Mouse (Mus musculus) thymus, adult 2 months (tissue): ENCODE measurements around the gene Sh3bp1.
A peak's percentile ranks its signal among the peaks of the same experiment; 100 is the strongest.

ENCODE experiments used
- CTCF ChIP-seq: fragments of 200-500 bp; IDR thresholded peaks from 2 replicates; pipeline ENCODE4 v1.5.1; 2012; ENCODE audit warnings: mild to moderate bottlenecking, control low read depth, low read length, moderate library complexity, borderline replicate concordance; ENCODE audit not compliant: control insufficient read depth, poor library complexity, insufficient read depth; ENCODE audit errors: extremely low read depth
- POLR2A ChIP-seq: fragments of 200-500 bp; IDR thresholded peaks from 2 replicates; pipeline ENCODE4 v1.6.1; 2012; ENCODE audit warnings: mild to moderate bottlenecking, low read length, control low read depth, moderate library complexity; ENCODE audit not compliant: control insufficient read depth, poor library complexity, insufficient read depth; ENCODE audit errors: extremely low read depth

- no peak for TF ChIP-seq POLR2A
- peak; percentile 82; the same call in 1 of the 2 replicates for TF ChIP-seq CTCF
Observed at GRCm38 (mm10) chr15:78876258-78876696, 23.3 kb upstream of the Sh3bp1 start.
